Mouse (Mus musculus): ENCODE results near the gene Nudt19.
"Not testable (repeated sequence)": the region's sequence is repeated elsewhere in the genome, so short reads cannot be mapped to it uniquely, and the experiment has no call there.

Nudt19 gene

GRCm38 (mm10) chr7:35556205-35556603 is at the start of gene Nudt19:
TSS of gene Nudt19 (minus strand) at chr7:35556304.
- DNase-seq (ENCODE audit: low read depth, low spot score) = no peak

GRCm38 (mm10) chr7:35602766-35603165 is 46.7 kb upstream of the Nudt19 start:
- DNase-seq (ENCODE audit: low read depth, low spot score) = no peak

- no peak for DNase-seq (ENCODE audit: low read depth, low spot score)
Observed at GRCm38 (mm10) chr7:35601106-35601505, 45.0 kb upstream of the Nudt19 start.

- no peak for DNase-seq (ENCODE audit: low read depth, low spot score)
Observed at GRCm38 (mm10) chr7:35600031-35600430, 43.9 kb upstream of the Nudt19 start.

- DNase-seq (ENCODE audit: low read depth, low spot score) = no peak
Observed at GRCm38 (mm10) chr7:35599492-35599891, 43.4 kb upstream of the Nudt19 start.

- DNase-seq (ENCODE audit: low read depth, low spot score) = no peak
Observed at GRCm38 (mm10) chr7:35594311-35594710, 38.2 kb upstream of the Nudt19 start.

GRCm38 (mm10) chr7:35590731-35591191 is 34.7 kb upstream of the Nudt19 start:
- no peak for DNase-seq (ENCODE audit: low read depth, low spot score)

- no peak for DNase-seq (ENCODE audit: low read depth, low spot score)
Observed at GRCm38 (mm10) chr7:35589485-35589884, 33.4 kb upstream of the Nudt19 start.

- no peak for DNase-seq (ENCODE audit: low read depth, low spot score)
Observed at GRCm38 (mm10) chr7:35588680-35589428, 32.8 kb upstream of the Nudt19 start.

- no peak for DNase-seq (ENCODE audit: low read depth, low spot score)
Observed at GRCm38 (mm10) chr7:35587728-35588127, 31.6 kb upstream of the Nudt19 start.

- DNase-seq (ENCODE audit: low read depth, low spot score) = no peak
Observed at GRCm38 (mm10) chr7:35586906-35587445, 30.9 kb upstream of the Nudt19 start.

GRCm38 (mm10) chr7:35586055-35586905 is 30.2 kb upstream of the Nudt19 start, which contains the start of gene Ankrd27:
TSS of gene Ankrd27 (plus strand) at chr7:35586244.
- DNase-seq (ENCODE audit: low read depth, low spot score) = peak; percentile 98

GRCm38 (mm10) chr7:35585191-35586054 is 29.3 kb upstream of the Nudt19 start, which contains the start of gene Rgs9bp:
TSS of gene Rgs9bp (minus strand) at chr7:35585582.
- DNase-seq (ENCODE audit: low read depth, low spot score) = peak; percentile 57

- peak; percentile 19 for DNase-seq (ENCODE audit: low read depth, low spot score)
Observed at GRCm38 (mm10) chr7:35584786-35585190, 28.7 kb upstream of the Nudt19 start.

GRCm38 (mm10) chr7:35584068-35584785 is 28.1 kb upstream of the Nudt19 start:
- DNase-seq (ENCODE audit: low read depth, low spot score) = no peak

GRCm38 (mm10) chr7:35583476-35584025 is 27.4 kb upstream of the Nudt19 start:
- DNase-seq (ENCODE audit: low read depth, low spot score) = no peak

- DNase-seq (ENCODE audit: low read depth, low spot score) = no peak
Observed at GRCm38 (mm10) chr7:35582719-35583118, 26.6 kb upstream of the Nudt19 start.

- DNase-seq (ENCODE audit: low read depth, low spot score) = peak; percentile 56
Observed at GRCm38 (mm10) chr7:35579849-35580248, 23.7 kb upstream of the Nudt19 start.

- DNase-seq (ENCODE audit: low read depth, low spot score) = not testable (repeated sequence)
Observed at GRCm38 (mm10) chr7:35570883-35571282, 14.8 kb upstream of the Nudt19 start.

GRCm38 (mm10) chr7:35569724-35570123 is 13.6 kb upstream of the Nudt19 start:
- DNase-seq (ENCODE audit: low read depth, low spot score) = not testable (repeated sequence)
